Mouse (Mus musculus): ENCODE results near the gene Agbl4.
A peak's percentile ranks its signal among the peaks of the same experiment; 100 is the strongest.

Agbl4 gene

GRCm38 (mm10) chr4:111498751-111499150 is 1101.3 kb downstream of the Agbl4 start:
- no peak for DNase-seq (ENCODE audit: low spot score in 2 of 2)

GRCm38 (mm10) chr4:111501441-111501840 is 1104.0 kb downstream of the Agbl4 start:
- DNase-seq (ENCODE audit: low spot score in 2 of 2): no peak

- DNase-seq (ENCODE audit: low spot score in 2 of 2): no peak
Measured at GRCm38 (mm10) chr4:111502965-111503727, 1105.7 kb downstream of the Agbl4 start.

- DNase-seq (ENCODE audit: low spot score in 2 of 2): no peak
Measured at GRCm38 (mm10) chr4:111504952-111505351, 1107.5 kb downstream of the Agbl4 start.

- DNase-seq (ENCODE audit: low spot score in 2 of 2): no peak
Measured at GRCm38 (mm10) chr4:111510129-111510528, 1112.7 kb downstream of the Agbl4 start.

- DNase-seq (ENCODE audit: low spot score in 2 of 2): peak; percentile 34 to 50
Measured at GRCm38 (mm10) chr4:111513921-111514320, 1116.5 kb downstream of the Agbl4 start.

- no peak for DNase-seq (ENCODE audit: low spot score in 2 of 2)
Measured at GRCm38 (mm10) chr4:111516136-111516535, 1118.7 kb downstream of the Agbl4 start.

GRCm38 (mm10) chr4:111517063-111517792 is 1119.8 kb downstream of the Agbl4 start:
- DNase-seq (ENCODE audit: low spot score in 2 of 2): no peak

GRCm38 (mm10) chr4:111518191-111518590 is 1120.7 kb downstream of the Agbl4 start:
- DNase-seq (ENCODE audit: low spot score in 2 of 2): no peak

- no peak for DNase-seq (ENCODE audit: low spot score in 2 of 2)
Measured at GRCm38 (mm10) chr4:111519267-111519666, 1121.8 kb downstream of the Agbl4 start.

- no peak for DNase-seq (ENCODE audit: low spot score in 2 of 2)
Measured at GRCm38 (mm10) chr4:111520006-111520405, 1122.5 kb downstream of the Agbl4 start.

- DNase-seq (ENCODE audit: low spot score in 2 of 2): no peak
Measured at GRCm38 (mm10) chr4:111522974-111523373, 1125.5 kb downstream of the Agbl4 start.

GRCm38 (mm10) chr4:111528961-111529360 is 1131.5 kb downstream of the Agbl4 start:
- DNase-seq (ENCODE audit: low spot score in 2 of 2): no peak

GRCm38 (mm10) chr4:111529996-111530395 is 1132.5 kb downstream of the Agbl4 start:
- DNase-seq (ENCODE audit: low spot score in 2 of 2): no peak

- DNase-seq (ENCODE audit: low spot score in 2 of 2): no peak
Measured at GRCm38 (mm10) chr4:111530537-111530936, 1133.1 kb downstream of the Agbl4 start.

GRCm38 (mm10) chr4:111544684-111545083 is 1147.2 kb downstream of the Agbl4 start:
- no peak for DNase-seq (ENCODE audit: low spot score in 2 of 2)

- no peak for DNase-seq (ENCODE audit: low spot score in 2 of 2)
Measured at GRCm38 (mm10) chr4:111546009-111546408, 1148.5 kb downstream of the Agbl4 start.

- no peak for DNase-seq (ENCODE audit: low spot score in 2 of 2)
Measured at GRCm38 (mm10) chr4:111555426-111555825, 1158.0 kb downstream of the Agbl4 start.

GRCm38 (mm10) chr4:111577087-111577773 is 1179.8 kb downstream of the Agbl4 start:
- DNase-seq (ENCODE audit: low spot score in 2 of 2): no peak

GRCm38 (mm10) chr4:111579115-111579862 is 1181.8 kb downstream of the Agbl4 start:
- no peak for DNase-seq (ENCODE audit: low spot score in 2 of 2)

GRCm38 (mm10) chr4:111579863-111580224 is 1182.4 kb downstream of the Agbl4 start:
- no peak for DNase-seq (ENCODE audit: low spot score in 2 of 2)

GRCm38 (mm10) chr4:111580239-111580638 is 1182.8 kb downstream of the Agbl4 start:
- no peak for DNase-seq (ENCODE audit: low spot score in 2 of 2)

Data from heart, adult 9 months (tissue).